Mouse (Mus musculus) thymus, adult 18-20 months (tissue): ENCODE measurements around the gene Syt5.

ENCODE experiments used
- DNase-seq, 2 experiments: peaks; one replicate each; pipeline ENCODE4 v3.0.0; 2022; ENCODE audit warnings: mixed read lengths in 2 of 2

Gene Syt5

DNA sequence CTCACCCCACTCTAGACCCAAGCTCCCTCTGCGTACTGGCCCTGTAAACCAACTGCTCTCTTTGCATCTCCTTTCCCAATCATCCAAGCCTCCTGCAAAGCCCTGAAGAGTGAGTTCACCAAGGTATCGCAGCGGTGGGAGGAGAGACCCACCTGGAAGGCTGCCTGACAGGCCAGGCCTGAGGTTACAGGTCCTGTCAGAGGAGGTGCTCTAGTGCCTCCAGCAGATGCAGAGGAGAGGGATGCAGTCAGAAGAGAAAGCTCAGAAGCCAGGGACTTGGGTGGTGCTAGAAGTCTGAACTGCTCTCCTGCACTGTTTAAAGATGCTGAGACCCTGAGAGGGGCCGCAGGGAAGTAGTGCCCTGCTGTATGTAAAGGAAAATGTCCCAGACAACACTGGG lies 48.3 kb downstream of the Syt5 start:
- DNase-seq, result no peak

DNA sequence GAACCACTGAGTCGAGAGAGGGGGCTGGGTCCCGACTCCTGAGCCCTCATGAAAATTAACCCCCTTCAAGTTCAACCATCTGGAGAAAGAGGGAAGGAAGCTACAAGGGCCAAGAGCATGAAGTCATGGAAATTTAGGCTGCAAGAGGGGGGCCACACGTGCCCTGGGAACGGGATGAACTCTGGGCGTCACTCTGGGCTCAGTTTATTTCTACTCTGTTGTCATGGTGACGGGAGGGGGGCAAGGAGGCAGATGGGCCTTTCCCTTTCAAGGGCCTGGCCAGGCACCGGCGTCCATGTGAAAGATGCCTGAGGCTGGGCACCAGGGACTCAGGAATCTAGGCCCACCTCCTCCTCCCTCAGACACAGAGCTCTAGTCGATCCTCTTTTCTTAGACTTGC lies 49.1 kb downstream of the Syt5 start:
- no peak for DNase-seq

DNA sequence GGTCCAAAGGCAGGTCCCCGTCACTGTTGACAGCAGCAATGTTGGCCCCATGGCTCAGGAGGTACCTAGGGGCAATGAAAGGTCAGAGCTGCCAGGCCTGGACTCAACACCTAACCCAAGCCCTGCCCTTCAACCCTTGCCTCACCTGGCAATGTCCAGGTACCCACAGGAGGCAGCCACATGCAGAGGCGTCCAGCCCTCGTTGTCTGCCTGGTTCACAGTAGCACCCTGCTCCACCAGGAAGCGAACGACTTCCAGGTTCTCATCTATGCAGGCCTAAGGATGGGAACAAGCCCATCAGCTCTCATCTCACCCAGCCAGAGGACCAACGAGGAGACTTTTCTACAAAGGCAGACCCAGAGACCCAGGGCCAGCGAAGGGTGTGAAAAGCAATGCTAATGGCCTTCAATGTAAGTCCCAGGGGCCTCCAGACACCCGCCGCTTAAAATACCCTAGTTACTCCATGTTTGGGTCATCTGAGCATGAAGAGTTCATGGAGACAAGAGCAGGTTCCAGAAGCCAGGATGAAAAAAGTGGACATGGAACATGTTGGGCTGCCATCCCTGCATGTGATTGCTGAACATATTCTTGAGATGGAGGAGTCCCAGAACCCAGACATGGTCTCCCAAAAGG lies 50.0 kb downstream of the Syt5 start:
- DNase-seq, result no peak

DNA sequence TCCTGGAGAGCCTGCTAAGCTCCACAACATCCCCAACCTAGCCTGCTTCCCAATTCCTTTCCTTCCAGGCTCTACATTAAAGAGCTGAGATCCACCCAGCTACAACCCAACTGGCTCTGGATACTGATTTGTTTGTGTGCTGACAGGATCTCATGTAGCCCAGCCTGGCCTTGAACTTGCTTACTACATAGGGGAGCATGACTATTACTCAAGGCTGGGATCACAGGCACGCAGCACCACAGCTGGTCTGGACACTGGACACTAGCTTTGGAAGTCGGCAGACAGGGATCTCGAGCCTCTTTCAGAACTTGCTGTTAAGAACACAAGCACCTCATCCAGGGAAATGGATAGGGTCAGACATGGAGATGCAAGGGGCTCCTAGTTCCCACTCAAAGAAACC lies 50.9 kb downstream of the Syt5 start:
- no peak for DNase-seq

GRCm38 (mm10) chr7:4493991-4494390 lies 53.4 kb downstream of the Syt5 start:
- DNase-seq, result no peak

- DNase-seq, result no peak
Observed at GRCm38 (mm10) chr7:4492284-4493224, 54.8 kb downstream of the Syt5 start.

GRCm38 (mm10) chr7:4491308-4491707 lies 56.0 kb downstream of the Syt5 start:
- DNase-seq, result no peak
